Mouse (Mus musculus) testis, adult 2 months (tissue): Measurements from ENCODE around the gene Prg3.

Source experiments
- CTCF ChIP-seq: fragments of 200-500 bp; IDR thresholded peaks from 2 replicates; pipeline ENCODE4 v1.5.1; 2012; ENCODE audit warnings: low read depth, mild to moderate bottlenecking, inconsistent platforms, low read length, moderate library complexity; ENCODE audit not compliant: control insufficient read depth, insufficient read depth, insufficient replicate concordance
- POLR2A ChIP-seq: fragments of 200-500 bp; IDR thresholded peaks from 2 replicates; pipeline ENCODE4 v1.6.1; 2012; ENCODE audit warnings: low read depth, mild to moderate bottlenecking, inconsistent platforms, low read length, moderate library complexity; ENCODE audit not compliant: control insufficient read depth

GRCm38 (mm10) chr2:85036507-85037046, 48.6 kb downstream of the Prg3 start:
- TF ChIP-seq POLR2A (no peak), CTCF (no peak)
